Mouse (Mus musculus): ENCODE results near the gene Bcl7a. TPM values are rescaled to one million over a fixed set of nuclear protein-coding genes. Genes with fewer than 3 reads are reported as not detected.

Bcl7a gene
- total RNA-seq, 2 experiments from 2014 or later = 6.9 to 7.1 TPM

DNA sequence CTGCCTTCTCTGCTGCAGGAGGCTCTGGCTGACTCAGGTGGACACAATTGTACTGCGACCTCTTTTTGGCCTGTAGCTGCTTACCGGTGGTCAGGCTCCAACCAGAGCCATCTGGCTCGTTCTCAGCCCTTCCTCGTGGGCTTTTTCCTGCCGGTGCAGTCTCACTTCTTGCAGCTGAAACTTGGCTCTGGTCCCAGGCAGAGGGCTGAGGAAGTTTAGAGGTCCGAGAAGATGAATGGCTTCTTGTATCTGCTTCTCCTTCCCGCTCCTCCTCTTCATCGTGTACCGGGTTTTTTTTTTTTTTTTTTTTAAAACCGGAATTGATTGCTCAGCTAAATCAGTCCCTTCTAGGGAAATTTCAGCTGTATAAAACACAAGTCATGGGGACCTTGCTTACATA lies 32.9 kb downstream of the Bcl7a start:
- peak; percentile 56 to 63 for DNase-seq (ENCODE audit: low spot score in 2 of 2)

DNA sequence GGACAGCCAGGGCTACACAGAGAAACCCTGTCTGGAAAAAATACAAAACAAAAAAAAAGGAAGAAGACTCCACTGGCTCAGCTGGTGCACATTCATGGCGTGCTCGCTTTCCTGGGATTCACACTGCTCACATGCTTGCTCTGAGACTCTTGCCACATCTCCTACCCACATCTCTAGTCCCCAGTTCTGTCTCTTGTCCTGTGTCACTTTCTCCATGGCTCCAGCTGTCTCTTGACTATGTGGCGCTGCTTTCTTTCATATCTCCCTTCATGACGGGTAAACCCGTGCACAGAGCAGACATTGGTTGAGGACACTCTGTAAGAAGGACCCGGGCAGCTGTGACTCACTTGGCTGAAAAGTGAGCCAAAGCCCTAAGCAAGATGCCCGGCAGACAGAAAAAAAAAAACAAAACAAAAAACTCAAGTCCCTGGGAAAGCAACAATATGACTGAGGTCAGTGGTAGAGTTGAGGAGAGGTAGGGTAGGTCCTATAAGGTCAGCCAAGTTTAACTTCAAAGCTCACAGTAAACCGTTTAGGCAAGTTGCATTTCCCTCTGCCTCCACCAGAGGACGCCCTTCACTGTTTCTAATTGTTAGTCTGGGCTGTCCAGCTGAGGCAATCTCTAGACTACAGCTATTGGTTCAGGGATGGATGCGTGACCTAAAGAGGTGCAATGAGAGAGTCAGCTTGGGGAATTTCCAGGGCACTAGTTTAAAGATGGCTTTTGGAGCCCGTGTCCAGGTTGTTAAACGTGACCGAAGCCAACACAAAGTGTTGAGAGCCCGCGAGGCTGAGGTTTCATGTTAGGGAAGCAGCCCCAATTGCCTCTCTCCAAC lies 33.7 kb downstream of the Bcl7a start:
- peak; percentile 82 to 87 for DNase-seq (ENCODE audit: low spot score in 2 of 2)

DNA sequence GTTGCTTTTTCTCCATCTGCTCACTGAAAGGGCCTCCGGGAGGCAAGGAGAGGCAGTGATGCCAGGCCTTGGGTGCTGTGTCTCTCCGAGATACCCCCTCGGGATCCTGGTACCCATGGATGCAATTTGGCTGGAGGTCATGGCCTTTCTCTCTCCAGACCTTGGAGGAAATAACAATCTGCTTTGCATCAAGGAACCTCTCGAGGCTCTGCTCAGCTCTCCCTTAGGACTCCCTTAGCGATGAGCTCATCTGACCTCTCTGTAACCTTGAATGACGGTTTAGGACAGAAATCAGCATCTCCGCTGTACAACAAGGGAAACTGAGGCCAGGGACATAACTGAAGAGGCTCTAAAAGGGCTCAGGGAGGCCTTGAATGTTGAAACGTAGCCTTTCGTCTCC lies 35.1 kb downstream of the Bcl7a start:
- DNase-seq (ENCODE audit: low spot score in 2 of 2) = no peak

DNA sequence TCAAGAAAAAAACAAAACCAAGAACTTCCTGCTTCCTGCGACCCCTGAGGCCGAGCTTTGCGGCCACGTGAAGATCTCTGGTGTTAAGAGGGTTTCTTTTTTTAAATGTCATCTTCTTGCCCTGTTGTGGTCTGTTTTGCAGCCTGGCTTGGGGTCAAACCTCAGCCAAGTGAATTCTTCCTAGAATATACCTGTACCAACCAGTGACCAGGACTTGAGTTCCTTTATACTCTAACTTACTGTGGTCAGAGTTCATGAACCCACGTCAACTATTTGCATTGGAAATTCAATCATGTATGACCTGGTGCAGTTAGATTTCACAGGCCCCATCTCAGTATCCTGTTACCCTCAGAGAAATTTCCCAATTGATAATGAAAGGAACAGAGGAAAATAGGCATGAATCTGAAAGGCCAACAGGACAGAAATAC lies 35.9 kb downstream of the Bcl7a start:
- no peak for DNase-seq (ENCODE audit: low spot score in 2 of 2)

DNA sequence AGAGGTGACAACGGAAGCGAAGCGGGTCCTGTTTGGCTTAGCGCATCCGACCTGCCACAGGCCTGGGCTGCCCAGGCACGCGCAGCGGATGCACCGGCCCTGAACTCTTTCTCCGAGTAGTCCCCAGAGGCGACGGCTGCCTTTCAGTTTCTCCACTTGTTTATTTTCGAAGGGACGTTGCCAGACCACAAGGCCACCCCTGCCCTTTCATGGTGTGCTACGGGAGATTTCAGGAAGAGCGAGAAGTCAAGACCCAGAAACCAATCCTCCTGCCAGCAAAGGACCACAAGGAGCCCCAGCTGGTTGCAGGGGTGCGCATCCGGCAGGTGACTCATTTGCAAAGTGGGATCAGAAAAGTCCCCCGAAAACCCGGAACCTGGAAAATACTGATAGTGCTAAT lies 38.3 kb downstream of the Bcl7a start:
- DNase-seq (ENCODE audit: low spot score in 2 of 2) = no peak

DNA sequence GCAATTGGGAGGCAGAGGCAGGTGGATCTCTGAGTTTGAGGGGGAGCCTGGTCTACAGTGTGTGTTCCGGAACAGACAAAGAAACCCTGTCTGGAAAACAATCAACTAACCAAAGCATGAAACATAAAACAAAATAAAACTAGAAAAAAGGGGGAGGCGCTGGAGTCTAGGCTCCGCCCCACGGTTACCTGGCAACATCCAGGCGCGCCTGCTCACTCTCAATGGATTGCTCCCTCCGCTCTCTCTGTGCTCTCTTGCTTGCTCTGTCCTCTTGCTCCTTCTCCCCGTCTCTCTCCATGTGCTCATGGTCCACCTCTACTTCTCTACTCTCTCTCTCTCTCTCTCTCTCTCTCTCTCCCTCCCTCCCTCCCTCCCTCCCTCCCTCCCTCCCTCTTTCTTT lies 39.1 kb downstream of the Bcl7a start:
- DNase-seq (ENCODE audit: low spot score in 2 of 2) = no peak

DNA sequence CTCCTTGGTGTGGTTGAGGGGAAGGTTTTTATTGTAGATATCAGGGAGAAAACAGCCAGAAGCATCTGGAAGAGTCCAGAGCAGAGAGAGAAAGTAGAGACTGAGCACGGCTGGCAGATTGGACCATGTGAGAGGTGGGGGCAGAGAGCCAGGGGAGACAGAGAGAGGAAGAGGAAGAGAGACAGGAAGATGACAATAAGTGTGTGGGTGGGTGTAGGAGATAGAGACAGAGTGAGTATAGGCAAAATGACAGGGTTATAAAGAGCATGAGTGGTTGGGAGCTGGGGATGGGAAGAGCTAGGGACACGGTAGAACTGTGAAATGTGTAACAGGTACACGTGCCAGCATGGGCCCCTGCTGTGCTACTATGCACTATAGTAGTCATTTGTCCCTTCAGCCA lies 44.8 kb downstream of the Bcl7a start:
- no peak for DNase-seq (ENCODE audit: low spot score in 2 of 2)

DNA sequence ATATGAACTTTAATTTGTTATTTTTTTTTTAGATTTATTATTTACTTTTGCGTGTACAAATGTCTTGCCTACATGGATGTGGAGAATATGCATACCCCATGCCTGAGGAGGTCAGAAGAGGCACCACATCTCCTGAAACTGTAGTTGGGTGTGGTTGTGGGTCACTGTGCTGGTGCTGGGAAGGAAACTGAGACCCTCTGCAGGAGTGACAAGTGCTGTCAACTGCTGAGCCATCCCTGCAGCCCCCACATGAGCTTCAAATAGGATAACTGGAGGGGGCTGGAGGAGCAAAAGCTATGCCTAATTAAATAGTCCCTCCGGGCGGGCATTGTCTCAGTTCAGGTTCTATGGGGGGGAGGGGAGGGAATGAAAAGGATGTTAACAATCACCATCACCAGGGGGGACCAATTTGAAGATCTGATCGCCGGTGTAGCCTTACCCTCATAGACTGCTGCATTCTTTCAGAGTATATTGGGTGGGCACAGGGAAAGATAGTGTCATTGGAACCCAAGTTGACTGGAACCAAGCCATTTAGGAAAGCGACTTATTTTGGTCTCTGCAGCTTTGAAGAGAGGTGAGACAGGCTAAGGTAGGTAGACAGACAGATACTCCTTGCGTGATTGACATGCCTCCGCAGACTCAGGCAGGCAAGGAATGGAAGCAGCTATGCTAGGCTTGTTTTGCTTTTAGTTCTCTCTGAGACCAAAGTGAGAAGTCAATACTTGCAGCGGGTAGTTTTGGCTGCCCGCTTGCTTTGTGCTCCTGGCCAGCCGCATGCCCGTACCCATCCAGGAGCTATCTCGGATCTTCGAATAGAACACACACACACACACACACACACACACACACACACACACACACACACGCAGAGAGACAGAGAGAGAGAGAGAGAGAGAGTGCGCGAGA lies 47.2 kb downstream of the Bcl7a start:
- DNase-seq (ENCODE audit: low spot score in 2 of 2) = no peak

DNA sequence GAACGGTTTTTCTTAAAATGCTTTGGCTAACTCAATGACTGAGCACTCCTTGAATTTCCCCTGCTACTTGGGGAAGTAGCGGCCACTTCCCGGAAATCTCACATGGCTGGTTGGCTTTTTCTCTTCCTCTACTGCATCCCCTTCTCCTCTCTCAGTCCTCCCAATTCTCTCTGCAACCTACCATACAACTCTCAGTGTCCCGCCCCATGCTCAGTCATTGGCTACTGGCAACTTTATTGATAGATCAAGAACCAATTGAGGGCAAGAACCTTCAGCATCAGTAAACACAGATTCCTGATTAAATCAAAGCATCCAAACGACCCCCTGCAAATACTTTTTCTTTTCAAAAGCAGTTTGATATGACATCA lies 47.8 kb downstream of the Bcl7a start:
- DNase-seq (ENCODE audit: low spot score in 2 of 2) = no peak

DNA sequence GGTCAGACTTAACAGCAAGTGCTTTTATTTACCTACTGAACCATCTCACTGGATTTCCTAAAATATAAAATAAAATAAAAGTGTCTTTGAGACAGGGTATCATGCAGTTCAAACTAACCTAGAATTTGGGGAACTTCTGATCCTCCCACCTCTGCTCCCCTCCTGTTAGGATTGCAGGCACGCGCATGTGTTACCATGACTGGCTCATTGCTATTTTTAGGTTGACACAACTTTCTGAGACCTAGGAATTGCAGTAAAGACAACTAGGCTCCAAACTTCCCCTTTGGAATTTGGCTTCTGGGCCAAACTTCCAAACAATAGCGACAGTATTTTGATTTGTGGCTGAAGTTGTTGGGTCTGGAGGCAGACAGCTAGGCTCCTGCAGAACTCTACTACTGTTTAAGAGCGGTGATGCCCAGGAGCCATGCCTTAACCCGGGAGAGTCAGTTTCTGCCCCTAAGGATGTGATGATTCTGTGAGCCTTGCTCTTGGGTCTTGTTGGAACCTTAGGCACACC lies 50.2 kb downstream of the Bcl7a start:
- no peak for DNase-seq (ENCODE audit: low spot score in 2 of 2)

DNA sequence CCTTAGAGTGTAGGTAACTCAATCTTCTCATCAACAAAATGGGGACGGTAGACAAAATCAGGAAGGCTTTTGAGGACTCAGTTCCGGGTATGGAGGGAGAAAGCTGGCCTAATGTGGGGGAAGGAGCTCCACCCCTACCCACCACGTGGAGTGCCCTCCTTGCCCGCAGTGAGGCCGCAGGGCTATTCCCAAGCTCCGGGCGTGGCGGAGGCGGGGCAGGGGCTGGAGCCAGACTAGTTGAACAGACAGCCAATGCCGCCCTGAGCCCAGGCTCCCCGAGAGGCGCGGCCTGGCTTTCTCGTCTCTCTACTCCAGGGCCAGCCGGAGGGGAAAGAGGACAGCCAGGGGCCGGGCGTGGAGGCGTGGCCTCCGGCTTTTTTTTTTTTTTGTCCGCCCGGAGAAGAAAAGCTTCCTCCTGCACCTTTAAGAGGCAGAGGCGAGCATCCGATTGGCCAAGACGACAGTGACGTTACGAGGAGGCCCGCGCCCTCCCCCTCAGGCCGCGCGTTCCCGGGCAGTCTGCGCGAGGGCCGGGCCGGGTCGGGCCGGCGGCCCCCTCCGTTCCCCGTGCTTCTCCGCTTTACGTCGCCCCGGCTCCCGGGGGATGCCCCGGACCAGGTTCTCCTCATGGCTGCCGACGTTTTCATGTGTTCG lies 50.8 kb downstream of the Bcl7a start, which contains the start of gene Mlxip:
TSS of gene Mlxip (plus strand) at position 496 of the 654 bp plus-strand sequence.
- DNase-seq (ENCODE audit: low spot score in 2 of 2) = peak; percentile 91 to 92

DNA sequence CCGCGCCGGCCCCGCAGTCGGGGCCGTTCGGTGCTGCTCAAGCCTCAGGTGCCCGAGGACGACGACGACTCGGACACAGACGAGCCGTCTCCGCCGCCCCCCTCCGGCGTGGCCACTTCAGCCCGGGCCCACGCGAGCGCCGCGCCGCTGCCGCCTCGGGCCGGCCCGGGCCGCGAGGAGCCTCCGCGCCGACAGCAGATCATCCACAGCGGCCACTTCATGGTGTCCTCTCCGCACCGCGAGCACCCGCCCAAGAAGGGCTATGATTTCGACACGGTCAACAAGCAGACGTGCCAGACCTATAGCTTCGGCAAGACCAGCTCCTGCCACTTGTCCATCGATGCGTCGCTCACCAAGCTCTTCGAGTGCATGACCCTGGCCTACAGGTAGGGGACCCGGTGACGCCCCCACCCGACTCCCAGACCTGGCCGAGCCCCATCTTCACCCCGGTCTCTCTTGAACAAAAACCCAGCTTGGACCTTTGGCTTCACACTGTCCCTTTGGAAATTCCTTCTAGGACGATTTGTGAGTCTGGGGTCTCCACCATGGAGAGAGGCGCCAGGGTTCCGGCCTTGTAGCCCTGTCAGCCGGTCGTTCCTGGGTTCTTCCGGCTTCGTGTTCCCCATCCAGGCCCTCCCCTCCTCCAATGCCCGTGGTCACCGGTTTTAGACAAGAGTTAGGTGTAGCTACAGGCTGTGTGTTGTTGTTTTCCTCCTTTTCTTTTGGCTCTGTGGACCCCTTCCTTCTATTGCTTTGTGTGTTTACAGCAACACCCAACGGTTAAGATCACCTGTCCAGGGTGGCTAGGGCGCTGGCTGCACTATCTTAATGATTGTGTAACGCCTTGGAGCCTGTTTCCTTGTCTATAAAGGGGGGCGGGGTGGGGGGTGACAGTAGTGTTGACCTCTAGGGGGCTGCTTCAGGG lies 51.6 kb downstream of the Bcl7a start:
- no peak for DNase-seq (ENCODE audit: low spot score in 2 of 2)

DNA sequence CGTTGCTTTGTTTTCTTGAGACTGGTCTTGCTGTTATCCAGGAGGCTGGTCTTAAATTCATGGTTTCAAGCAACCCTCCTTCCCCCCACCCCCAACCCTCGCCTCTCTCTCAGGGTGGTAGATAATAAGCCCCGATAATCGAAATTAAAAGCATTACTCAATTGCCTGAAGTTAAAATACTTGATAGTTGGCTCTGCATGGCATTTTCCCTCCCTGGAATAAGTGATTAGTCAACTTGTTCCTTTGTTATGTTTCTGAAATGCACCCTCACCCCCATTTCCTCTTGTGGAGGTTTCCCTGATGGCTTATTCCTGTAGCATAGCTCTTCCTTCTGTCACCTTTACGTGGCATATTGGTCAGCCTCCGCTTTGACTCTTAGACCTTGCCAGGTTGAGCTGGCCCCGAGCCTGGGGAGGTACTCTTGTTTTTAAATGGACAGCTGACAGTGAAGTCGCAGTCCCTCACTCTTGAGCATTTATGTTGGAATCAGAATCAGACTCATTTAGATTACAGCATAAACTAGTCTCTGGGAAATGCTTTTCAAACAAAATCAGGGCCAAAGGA lies 53.3 kb downstream of the Bcl7a start:
- DNase-seq (ENCODE audit: low spot score in 2 of 2) = no peak

DNA sequence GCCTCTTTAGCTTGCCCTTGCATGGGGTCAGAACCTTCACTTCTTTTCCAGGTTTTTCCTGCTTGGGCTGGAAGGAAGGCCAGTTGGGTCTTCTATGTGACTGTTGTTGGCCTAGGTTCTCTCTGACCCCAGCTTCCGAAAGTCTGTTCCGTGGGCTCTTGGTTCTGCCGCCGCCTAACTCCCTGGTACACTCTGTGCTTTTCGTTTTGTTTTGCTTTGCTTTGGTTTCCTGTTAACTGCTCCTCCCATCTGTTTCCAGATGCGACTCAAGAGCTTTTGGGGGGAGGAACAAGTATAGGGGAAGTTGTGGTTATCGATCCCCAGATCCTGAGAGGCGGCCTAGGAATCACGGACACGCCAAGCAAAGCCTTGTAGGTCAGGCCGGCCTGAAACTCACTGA lies 54.2 kb downstream of the Bcl7a start:
- DNase-seq (ENCODE audit: low spot score in 2 of 2) = no peak

DNA sequence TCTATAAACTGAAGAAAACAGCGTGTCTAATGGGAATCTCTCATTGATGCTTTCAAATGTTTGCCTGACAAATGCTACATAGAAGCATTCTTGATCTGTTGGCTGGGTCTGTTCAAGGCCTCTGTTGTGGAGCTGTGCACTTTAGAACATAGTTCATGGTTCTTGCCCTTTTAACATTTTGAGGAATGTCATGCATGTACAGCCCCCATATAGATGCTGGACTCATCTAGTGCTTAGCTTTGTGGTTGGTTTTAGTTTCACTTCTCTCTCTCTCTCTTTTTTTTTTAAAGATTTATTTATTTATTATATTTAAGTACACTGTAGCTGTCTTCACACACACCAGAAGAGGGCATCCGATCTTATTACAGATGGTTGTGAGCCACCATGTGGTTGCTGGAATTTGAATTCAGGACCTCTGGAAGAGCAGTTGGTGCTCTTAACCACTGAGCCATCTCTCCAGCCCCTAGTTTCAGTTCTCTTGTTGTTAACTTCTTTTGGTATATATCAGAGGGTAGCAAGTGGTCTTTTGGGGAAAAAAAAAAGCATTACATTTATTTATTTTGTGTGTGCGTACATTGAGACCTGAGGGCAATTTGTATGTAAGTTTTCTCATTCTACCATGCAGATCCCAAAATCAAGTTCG lies 55.3 kb downstream of the Bcl7a start:
- no peak for DNase-seq (ENCODE audit: low spot score in 2 of 2)

DNA sequence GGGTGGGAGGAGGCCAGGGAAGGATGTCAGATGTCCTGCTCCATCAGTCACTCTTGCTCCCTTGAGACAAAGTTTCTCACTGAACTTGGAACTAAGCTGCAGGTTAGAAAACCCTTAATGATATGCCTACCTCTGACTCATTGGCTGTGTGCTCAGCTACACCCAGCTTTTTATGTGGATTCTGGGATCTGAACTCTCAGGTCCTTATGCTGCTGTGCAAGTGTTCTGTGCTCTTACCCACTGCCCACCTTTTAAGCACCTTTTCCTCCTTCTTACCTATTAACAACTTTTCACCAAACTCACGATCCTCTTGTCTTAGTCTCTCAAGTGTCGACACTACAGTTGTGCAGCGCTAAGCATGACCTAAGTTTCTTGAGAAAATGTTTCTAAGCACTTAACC lies 60.8 kb downstream of the Bcl7a start:
- DNase-seq (ENCODE audit: low spot score in 2 of 2) = no peak

DNA sequence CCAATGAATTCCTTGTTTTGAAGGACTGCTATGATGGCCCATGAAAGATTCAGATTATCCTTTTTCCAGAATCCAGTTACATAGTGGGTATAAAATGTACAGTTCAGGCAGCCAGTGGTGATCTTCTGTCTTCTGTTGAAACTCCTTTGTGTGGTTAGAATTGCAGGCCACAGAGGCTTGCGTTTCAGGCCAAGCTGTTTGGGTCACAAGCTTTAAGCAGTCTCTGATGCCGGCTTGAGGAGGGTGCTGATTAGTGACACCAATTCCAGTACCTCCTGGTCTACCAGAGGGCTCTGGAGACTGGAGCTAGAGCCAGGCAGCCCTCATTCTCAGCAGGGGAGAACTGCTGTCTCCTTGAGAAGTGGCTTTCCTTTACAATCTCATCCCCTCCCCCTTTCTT lies 63.3 kb downstream of the Bcl7a start:
- DNase-seq (ENCODE audit: low spot score in 2 of 2) = no peak

DNA sequence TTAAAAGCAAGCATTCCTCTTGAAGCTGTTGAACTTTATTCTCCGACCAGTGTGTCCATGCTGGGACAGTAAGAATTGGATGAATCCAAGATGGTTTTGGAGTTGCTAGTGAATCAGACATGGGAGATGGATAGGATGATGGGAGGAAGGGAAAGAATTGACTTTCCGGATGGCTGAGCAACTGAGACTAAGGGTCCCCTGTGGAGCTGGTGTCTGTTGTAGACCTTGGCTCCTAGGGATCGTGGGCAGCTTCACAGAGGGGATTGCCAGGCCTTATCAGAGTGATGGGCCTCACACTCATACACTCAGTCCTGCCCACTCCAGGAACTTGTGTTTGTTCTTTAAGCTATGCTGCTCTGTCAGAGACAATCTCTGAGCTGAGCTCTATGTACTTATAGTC lies 64.5 kb downstream of the Bcl7a start:
- no peak for DNase-seq (ENCODE audit: low spot score in 2 of 2)

DNA sequence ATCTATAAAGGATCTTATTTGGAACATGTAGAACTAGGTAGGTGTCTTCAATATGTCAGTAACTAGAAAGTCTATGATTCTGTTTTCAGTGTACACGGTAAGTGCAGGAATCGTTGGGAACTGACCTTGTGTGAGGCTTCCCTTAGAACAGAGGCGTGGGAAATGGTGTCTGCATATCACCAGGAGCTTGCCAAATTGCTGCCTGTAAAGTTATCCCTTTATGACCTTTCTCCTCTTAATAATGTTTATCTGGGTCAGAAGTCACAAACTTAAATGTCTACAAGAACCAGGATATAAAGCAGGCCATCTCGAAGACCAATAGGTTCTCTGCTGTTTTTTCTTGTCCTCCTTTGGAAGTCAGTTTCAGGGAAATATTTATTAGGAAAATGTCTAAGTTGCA lies 68.6 kb downstream of the Bcl7a start:
- DNase-seq (ENCODE audit: low spot score in 2 of 2) = no peak
